Mouse (Mus musculus) bone marrow macrophage, adult 2 months (primary cell): Measurements from ENCODE around the gene Nol3. TPM values are rescaled to one million over a fixed set of nuclear protein-coding genes. Genes with fewer than 3 reads are reported as not detected.

ENCODE experiments used
- H3K27ac ChIP-seq: 2 replicates; pipeline ENCODE4 v1.5.1; 2012; ENCODE audit warnings: low read depth, low read length; ENCODE audit not compliant: insufficient read depth
- H3K4me1 ChIP-seq: 2 replicates; pipeline ENCODE4 v1.6.1; 2012; ENCODE audit warnings: low read length; ENCODE audit not compliant: control insufficient read depth, insufficient read depth
- H3K4me3 ChIP-seq: 2 replicates; pipeline ENCODE4 v1.5.1; 2012; ENCODE audit warnings: mild to moderate bottlenecking, low read length, moderate library complexity; ENCODE audit not compliant: insufficient read depth
- CTCF ChIP-seq: IDR thresholded peaks from 2 replicates; pipeline ENCODE4 v1.5.1; 2012; ENCODE audit warnings: low read depth, mild to moderate bottlenecking, low read length, moderate library complexity
- POLR2A ChIP-seq: IDR thresholded peaks from 2 replicates; pipeline ENCODE4 v1.6.1; 2012; ENCODE audit warnings: mild to moderate bottlenecking, low read depth, low read length, borderline replicate concordance
- polyA plus RNA-seq: library from polyadenylated mRNA; stranded (reverse); fragments of >200 nt; gene quantifications from 2 replicates; pipeline ENCODE4 v1.2.4, GENCODE M21; 2012; ENCODE audit not compliant: missing spikeins, insufficient read depth, insufficient read length

Gene Nol3
- polyA plus RNA-seq, 1 experiment: 0.23 TPM

- Histone ChIP-seq H3K4me3 (no peak within 1 kb of the TSS), H3K4me1 (peaks cover 18% of the 10 kb centered on the region), H3K27ac (no peak within 1 kb of the TSS)
- no peak for TF ChIP-seq CTCF
- no peak for TF ChIP-seq POLR2A
Observed at GRCm38 (mm10) chr8:105295895-105296573, 20.1 kb downstream of the Nol3 start, which contains the start of gene Exoc3l. Exoc3l (minus strand) TSS chr8:105296101.

GRCm38 (mm10) chr8:105297511-105298192, 21.7 kb downstream of the Nol3 start, which contains the start of gene E2f4:
E2f4 (plus strand) TSS chr8:105297663.
- peaks cover 32% of the 10 kb centered on the region for H3K4me1 ChIP-seq
- TF ChIP-seq CTCF: no peak
- no peak for TF ChIP-seq POLR2A

GRCm38 (mm10) chr8:105298351-105299252, 22.7 kb downstream of the Nol3 start:
- peak overlapping the region; percentile 92 for H3K4me3 ChIP-seq
- TF ChIP-seq POLR2A (no peak), CTCF (no peak)
- H3K27ac ChIP-seq: no peak overlapping the region
- peaks cover 39% of the 10 kb centered on the region for H3K4me1 ChIP-seq

More at GRCm38 (mm10) chr8:105297511-105298192, 21.7 kb downstream of the Nol3 start, which contains the start of gene E2f4:
- H3K4me3 ChIP-seq: peak within 1 kb of the TSS; percentile 92
- H3K27ac ChIP-seq: peak within 1 kb of the TSS; percentile 44

GRCm38 (mm10) chr8:105299962-105300361, 24.0 kb downstream of the Nol3 start:
- no peak overlapping the region for H3K27ac ChIP-seq
- H3K4me1 ChIP-seq: peaks cover 51% of the 10 kb centered on the region
- TF ChIP-seq CTCF (no peak), POLR2A (no peak)
- no peak overlapping the region for H3K4me3 ChIP-seq

- peak overlapping the region; percentile 67 for H3K27ac ChIP-seq
- peaks cover 47% of the 10 kb centered on the region for H3K4me1 ChIP-seq
Observed at GRCm38 (mm10) chr8:105303396-105303795, 27.5 kb downstream of the Nol3 start.

GRCm38 (mm10) chr8:105303874-105304273, 27.9 kb downstream of the Nol3 start:
- H3K4me3 ChIP-seq: no peak overlapping the region
- H3K27ac ChIP-seq: peak overlapping the region; percentile 16
- H3K4me1 ChIP-seq: peaks cover 44% of the 10 kb centered on the region
- TF ChIP-seq CTCF (no peak), POLR2A (no peak)

More at GRCm38 (mm10) chr8:105303396-105303795, 27.5 kb downstream of the Nol3 start:
- H3K4me3 ChIP-seq: no peak overlapping the region
- TF ChIP-seq CTCF (no peak), POLR2A (no peak)

- H3K4me1 ChIP-seq: peaks cover 42% of the 10 kb centered on the region
Observed at GRCm38 (mm10) chr8:105304325-105305210, 28.6 kb downstream of the Nol3 start.

GRCm38 (mm10) chr8:105305211-105306145, 29.5 kb downstream of the Nol3 start, which contains the start of gene Elmo3:
Elmo3 (plus strand) TSS chr8:105305601.
- H3K27ac ChIP-seq: peak within 1 kb of the TSS; percentile 71
- TF ChIP-seq POLR2A (no peak), CTCF (no peak)
- peaks cover 40% of the 10 kb centered on the region for H3K4me1 ChIP-seq
- H3K4me3 ChIP-seq: no peak within 1 kb of the TSS

More at GRCm38 (mm10) chr8:105304325-105305210, 28.6 kb downstream of the Nol3 start:
- H3K4me3 ChIP-seq: no peak overlapping the region
- TF ChIP-seq POLR2A (no peak), CTCF (no peak)
- H3K27ac ChIP-seq: peak overlapping the region; percentile 71
